Mouse (Mus musculus) bone marrow, adult 2 months (tissue): ENCODE data around the gene G430095P16Rik. TPM values are rescaled to one million over a fixed set of nuclear protein-coding genes. Genes with fewer than 3 reads are reported as not detected.

Experiments
- H3K27ac ChIP-seq: fragments of 200-500 bp; 2 replicates; pipeline ENCODE4 v1.5.1; 2012; ENCODE audit warnings: low read depth, mild to moderate bottlenecking, control low read depth, inconsistent platforms, low read length; ENCODE audit not compliant: control insufficient read depth, poor library complexity, insufficient read depth
- H3K4me1 ChIP-seq: fragments of 200-500 bp; 2 replicates; pipeline ENCODE4 v1.6.1; 2011; ENCODE audit warnings: low read length; ENCODE audit not compliant: control insufficient read depth, insufficient read depth
- H3K4me3 ChIP-seq: fragments of 200-500 bp; replicated peaks from 2 replicates; pipeline ENCODE3; 2011; ENCODE audit warnings: mild to moderate bottlenecking, low read depth, low read length, control low read depth; ENCODE audit not compliant: control insufficient read depth
- CTCF ChIP-seq: fragments of 200-500 bp; IDR thresholded peaks from 2 replicates; pipeline ENCODE4 v1.5.1; 2011; ENCODE audit warnings: low read length, control low read depth; ENCODE audit not compliant: control insufficient read depth, insufficient read depth
- POLR2A ChIP-seq: fragments of 200-500 bp; IDR thresholded peaks from 2 replicates; pipeline ENCODE4 v1.6.1; 2011; ENCODE audit warnings: low read depth, mild to moderate bottlenecking, control low read depth, low read length, borderline replicate concordance; ENCODE audit not compliant: control insufficient read depth
- WGBS: fragments of 180-500 bp; shearing (Covaris S2); methylation state at CpG from one replicate; pipeline ENCODE4 v1.1.7; 2018; 5-methylcytosine and 5-hydroxymethylcytosine counted together
- polyA plus RNA-seq: library from polyadenylated mRNA; stranded (reverse); fragments of >200 nt; gene quantifications from 2 replicates; pipeline ENCODE4 v1.2.4, GENCODE M21; 2011; ENCODE audit warnings: low replicate concordance; ENCODE audit not compliant: missing spikeins, insufficient read depth, insufficient read length

The G430095P16Rik gene
- polyA plus RNA-seq, result 12.0 and 27.2 TPM in 2 replicates

DNA sequence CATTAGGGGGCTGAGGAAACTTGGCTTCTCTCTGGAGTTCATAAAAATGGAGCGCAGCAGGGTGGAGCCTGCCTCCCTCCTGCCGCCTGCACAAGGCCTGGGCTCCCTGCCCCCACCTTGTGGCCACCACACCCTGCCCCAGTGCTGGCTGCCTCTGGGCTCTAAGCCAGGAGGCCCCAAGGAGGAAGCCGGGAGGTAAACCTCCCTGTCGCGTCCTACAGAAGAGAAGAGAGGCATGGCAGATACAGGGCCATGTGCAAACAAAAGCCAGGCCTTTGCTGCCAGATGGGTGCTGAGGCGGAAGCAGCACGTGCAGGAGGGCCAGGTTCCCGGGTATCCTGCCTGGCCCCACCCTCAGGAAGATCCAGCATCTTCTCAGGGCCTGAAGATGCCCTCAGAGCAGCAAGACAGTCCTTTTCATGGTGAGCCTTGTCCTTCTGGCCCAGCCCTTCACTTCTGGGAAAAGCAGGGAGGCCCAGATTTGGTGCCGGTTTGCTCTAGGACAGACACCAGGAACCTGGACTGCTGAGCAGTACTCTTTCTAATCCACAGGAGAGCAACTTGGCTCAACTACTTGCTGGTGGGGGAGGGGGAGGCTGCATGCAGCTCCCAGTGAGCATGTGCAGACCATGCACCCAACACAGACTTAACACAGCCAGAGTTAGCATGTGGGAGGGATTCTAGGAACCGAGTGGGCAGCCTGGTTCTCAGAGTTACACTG lies at the start of gene G430095P16Rik:
TSS of gene G430095P16Rik (plus strand) at position 158 of the 721 bp plus-strand sequence.
- peak within 1 kb of the TSS; percentile 87 for H3K27ac ChIP-seq
- H3K4me3 ChIP-seq, result peak within 1 kb of the TSS; percentile 72
- WGBS, result 4% methylated on average over 10 of the region's 10 CpGs
- peaks cover 16% of the 10 kb centered on the region for H3K4me1 ChIP-seq
- peak; percentile 38; the same call in 1 of the 2 replicates for TF ChIP-seq CTCF
- TF ChIP-seq POLR2A, result peak; percentile 63; the same call in 1 of the 2 replicates

DNA sequence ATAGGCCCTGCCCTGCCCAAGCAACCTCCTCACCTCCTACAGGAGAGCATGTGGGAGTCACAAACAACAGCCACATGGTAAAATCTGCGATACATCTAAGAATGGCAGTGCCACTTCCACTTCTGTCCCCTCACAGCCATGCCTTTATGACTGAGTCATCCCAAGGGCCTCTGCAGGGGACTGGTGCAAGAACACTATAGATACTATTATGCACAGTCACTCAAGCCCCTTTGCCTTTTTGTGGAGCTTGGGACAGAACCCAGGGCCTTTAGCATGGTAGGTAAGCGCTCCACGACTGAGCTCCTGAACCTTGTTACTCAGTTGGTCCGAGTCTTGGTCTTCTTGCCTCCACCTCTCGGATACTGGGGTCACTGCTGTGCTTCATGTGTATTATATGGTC lies 45.5 kb upstream of the G430095P16Rik start:
- TF ChIP-seq CTCF (no peak), POLR2A (no peak)
- Histone ChIP-seq H3K4me3 (no peak overlapping the region), H3K27ac (no peak overlapping the region), H3K4me1 (no peaks in the 10 kb centered on the region)
- 88% methylated on average over 5 of the region's 5 CpGs for WGBS

DNA sequence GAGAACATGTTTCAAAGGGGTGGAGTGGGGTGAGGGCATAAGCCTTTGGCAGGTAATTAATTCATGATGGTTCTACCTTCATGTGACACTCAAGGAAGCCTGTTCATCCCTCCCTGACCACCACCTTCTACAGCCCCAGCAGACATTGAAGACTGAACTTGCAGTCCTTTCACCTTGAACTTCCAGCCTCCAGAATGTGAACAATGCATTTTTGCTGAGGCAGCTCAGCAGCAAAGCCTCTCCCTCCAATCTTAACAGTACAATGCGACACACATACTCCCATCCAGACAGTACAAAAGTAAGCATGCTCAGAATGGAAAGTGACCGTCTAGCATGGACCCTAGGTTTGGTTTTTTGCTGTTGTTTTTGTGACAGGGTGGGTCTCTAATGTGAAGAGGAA lies 41.3 kb upstream of the G430095P16Rik start:
- TF ChIP-seq POLR2A (no peak), CTCF (no peak)

DNA sequence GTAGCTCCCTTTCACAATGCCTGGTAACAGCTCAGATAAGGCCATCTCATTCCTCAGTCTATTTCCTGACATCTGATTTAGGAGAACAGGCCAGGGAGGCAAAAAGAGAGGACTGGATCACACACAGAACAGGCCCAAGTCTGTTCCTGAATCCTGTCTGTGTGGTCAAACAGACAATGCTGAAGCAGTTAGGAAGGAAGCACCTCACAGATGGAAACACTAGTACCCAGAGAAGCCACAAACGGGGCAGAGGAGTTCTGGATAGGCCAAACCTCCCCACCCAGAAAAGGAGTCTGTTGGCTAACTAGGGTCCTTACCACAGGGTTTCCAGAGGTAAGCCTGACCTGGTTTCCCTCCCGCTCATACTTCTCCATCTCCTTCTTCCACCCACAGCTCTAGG lies 40.5 kb upstream of the G430095P16Rik start:
- TF ChIP-seq POLR2A, result no peak
- TF ChIP-seq CTCF, result no peak
- H3K4me1 ChIP-seq, result peaks cover 4% of the 10 kb centered on the region; the same call in 1 of the 2 replicates
- WGBS, result 33% methylated on average over 2 of the region's 2 CpGs
- no peak overlapping the region for H3K27ac ChIP-seq
- no peak overlapping the region for H3K4me3 ChIP-seq

More for the DNA sequence above, 41.3 kb upstream of the G430095P16Rik start:
- no peak overlapping the region for H3K4me3 ChIP-seq
- WGBS, result 71% methylated on average over 2 of the region's 2 CpGs
- H3K27ac ChIP-seq, result no peak overlapping the region
- peaks cover 2% of the 10 kb centered on the region; the same call in 1 of the 2 replicates for H3K4me1 ChIP-seq

DNA sequence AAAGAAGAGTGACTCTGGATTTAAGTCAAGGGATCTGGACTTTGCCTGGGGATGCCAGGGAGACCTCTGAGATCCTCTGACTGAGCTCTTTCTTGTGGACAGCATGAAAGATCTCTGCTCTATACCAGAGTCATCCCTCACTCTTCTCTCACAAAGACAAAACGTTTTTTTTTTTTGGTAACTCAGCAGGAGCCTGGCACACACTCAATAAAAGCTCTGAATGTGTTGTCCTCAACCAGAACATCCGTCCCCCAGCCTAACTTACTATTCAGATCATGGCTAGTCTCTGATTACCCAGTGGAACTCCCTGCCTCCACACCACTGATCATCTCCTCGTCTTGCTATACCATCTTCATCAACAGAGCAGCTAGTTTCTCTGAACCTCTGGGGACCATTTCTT lies 38.3 kb upstream of the G430095P16Rik start:
- no peak overlapping the region for H3K4me3 ChIP-seq
- no peak for TF ChIP-seq CTCF
- TF ChIP-seq POLR2A, result no peak
- H3K4me1 ChIP-seq, result peaks cover 4% of the 10 kb centered on the region; the same call in 1 of the 2 replicates
- 59% methylated on average over 3 of the region's 3 CpGs for WGBS
- no peak overlapping the region for H3K27ac ChIP-seq

DNA sequence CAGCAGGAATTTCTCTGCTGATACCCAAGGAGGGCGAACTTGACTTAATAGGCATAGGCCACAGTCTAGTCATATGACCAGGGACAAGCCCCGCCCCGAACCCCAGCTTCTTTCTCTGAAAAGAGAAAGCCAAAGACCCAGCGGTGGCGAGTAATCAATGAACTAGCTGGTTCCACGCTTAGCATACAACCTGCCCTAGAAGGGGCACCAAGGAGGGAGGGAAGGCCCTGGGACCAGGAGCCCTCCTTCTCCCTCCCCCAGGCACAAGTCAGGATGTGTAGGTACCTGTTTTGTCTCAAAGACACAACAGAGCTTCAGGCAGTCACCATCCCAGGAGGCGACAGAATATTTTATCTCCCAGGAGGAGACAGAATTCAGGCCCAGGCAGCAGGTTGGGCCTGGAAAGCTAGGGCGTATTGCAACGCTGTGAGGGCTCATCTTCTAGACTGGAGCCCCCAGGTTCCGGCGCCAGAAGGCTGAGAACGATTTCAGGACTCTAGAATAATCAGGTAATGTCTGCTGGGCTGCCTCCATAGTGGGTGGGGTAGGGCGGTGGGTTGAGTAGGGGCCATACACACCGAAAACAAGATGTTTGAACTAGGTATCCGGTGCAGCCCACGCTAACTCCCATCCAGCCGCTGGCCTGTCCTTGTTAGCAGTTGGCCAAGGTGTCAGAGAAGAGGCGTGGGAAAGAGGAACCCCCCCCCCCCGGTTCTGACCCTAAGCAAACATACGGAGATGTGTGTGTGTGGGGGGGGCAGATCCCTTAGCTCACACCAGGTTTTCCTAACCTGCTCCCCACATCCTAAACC lies 36.4 kb upstream of the G430095P16Rik start, which contains the start of gene Trmt1:
TSS of gene Trmt1 (plus strand) at position 117 of the 812 bp plus-strand sequence.
- Histone ChIP-seq H3K4me3 (peak within 1 kb of the TSS; percentile 78), H3K27ac (peak within 1 kb of the TSS; percentile 85), H3K4me1 (peaks cover 4% of the 10 kb centered on the region; the same call in 1 of the 2 replicates)
- TF ChIP-seq POLR2A (no peak), CTCF (no peak)
- 4% methylated on average over 20 of the region's 20 CpGs for WGBS

DNA sequence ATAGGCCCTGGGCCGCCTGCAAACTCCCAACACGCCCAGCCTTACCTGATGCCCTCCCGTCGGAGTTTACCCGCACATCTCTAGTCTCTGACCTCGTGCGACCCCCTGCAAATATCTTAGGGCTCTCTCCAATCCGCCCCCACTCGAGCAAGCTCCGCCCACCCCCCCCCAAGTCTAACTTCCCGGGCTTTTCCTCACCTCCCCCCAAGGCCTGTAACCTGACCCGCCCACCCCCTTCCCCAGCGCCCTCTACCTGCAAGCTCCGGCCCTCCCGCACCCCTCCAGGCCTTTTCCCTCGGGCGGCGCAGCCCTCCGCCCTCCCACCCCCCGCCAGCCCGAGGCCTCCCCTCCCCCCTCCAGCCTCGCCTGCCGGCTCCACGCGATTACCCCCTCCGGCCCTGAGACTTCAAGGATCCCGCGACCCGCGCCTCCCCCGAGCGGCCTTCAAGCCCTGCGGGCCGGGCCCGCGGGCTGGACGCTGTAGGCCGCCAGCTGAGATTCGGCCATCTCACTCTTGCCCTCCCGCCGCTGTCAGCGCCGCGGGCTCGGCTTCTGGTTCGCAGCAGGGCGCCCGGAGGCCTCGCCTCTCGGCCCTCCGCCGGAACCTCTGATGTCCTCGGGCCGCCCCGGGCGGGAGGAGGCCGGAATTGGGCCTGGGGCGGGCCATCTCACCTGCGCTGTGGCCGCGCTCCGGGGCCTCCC lies 35.7 kb upstream of the G430095P16Rik start:
- H3K4me1 ChIP-seq, result peaks cover 4% of the 10 kb centered on the region; the same call in 1 of the 2 replicates

More for the DNA sequence above, 35.7 kb upstream of the G430095P16Rik start:
- TF ChIP-seq POLR2A, result no peak
- peak overlapping the region; percentile 78 for H3K4me3 ChIP-seq
- 1% methylated on average over 60 of the region's 62 CpGs for whole genome bisulfite sequencing
- peak overlapping the region; percentile 89 for H3K27ac ChIP-seq
